ENCODE assay signal across 22 mouse cellular contexts in genomic region chr6:19551932-19552331, GRCm38 (mm10).
DNase-seq lines count a peak whose midpoint lies in the region; ATAC-seq lines count a peak whose summit lies in the region.
"Had no signal": no experiment of that assay in that cellular context is flagged by ENCODE, and none has a peak within 500 bp of the region (broad histone marks: within the 10 kb centered on the region; RNA-seq: fewer than 3 reads in every experiment).

No protein-coding gene starts in this region.

- H3K27ac ChIP-seq in forebrain, embryonic 13.5 days = no peak overlapping the region
- no peak overlapping the region for H3K27ac ChIP-seq in forebrain, embryonic 12.5 days
- H3K27ac ChIP-seq: left cerebral cortex, adult 2 months; liver, embryonic 13.5 days; lung, embryonic 15.5 days; macrophage; midbrain, embryonic 12.5 days; neural tube, embryonic 15.5 days; stomach, postnatal 0 days had no signal

- no peak overlapping the region for H3K9ac ChIP-seq in forebrain, embryonic 13.5 days
- H3K9ac ChIP-seq in forebrain, embryonic 12.5 days = no peak overlapping the region
- H3K9ac ChIP-seq: liver, embryonic 13.5 days; lung, embryonic 15.5 days; midbrain, embryonic 12.5 days; neural tube, embryonic 15.5 days had no signal

- DNase-seq in layer of hippocampus, adult 9-10 months (ENCODE audit: low spot score) = peak; percentile 7
- DNase-seq in layer of hippocampus, postnatal 36 days = no peak
- peak; percentile 61 to 65 for DNase-seq in cerebellum, postnatal 10 days
- DNase-seq in gastrocnemius, postnatal 10 days = no peak
- no peak for DNase-seq in adrenal gland, adult 2 months
- DNase-seq: adrenal gland, postnatal 10 days; embryo, embryonic 11 days; heart, postnatal 14 days; kidney, adult 9 months; kidney, postnatal 36 days; liver, embryonic 13.5 days; right cerebral cortex, postnatal 25 days had no signal

- no peaks in the 10 kb centered on the region for H3K27me3 ChIP-seq in forebrain, embryonic 13.5 days
- no peaks in the 10 kb centered on the region for H3K27me3 ChIP-seq in forebrain, embryonic 12.5 days
- H3K27me3 ChIP-seq: liver, embryonic 13.5 days; lung, embryonic 15.5 days; midbrain, embryonic 12.5 days; neural tube, embryonic 15.5 days had no signal

- ATAC-seq in forebrain, embryonic 13.5 days = peak; percentile 82
- ATAC-seq in forebrain, embryonic 12.5 days (ENCODE audit: low FRiP score) = no peak

- H3K4me1 ChIP-seq in forebrain, embryonic 13.5 days = no peaks in the 10 kb centered on the region
- no peaks in the 10 kb centered on the region for H3K4me1 ChIP-seq in forebrain, embryonic 12.5 days
- H3K4me1 ChIP-seq: liver, embryonic 13.5 days; lung, embryonic 15.5 days; midbrain, embryonic 12.5 days; neural tube, embryonic 15.5 days had no signal

- H3K4me2 ChIP-seq in forebrain, embryonic 13.5 days = no peak overlapping the region
- H3K4me2 ChIP-seq in forebrain, embryonic 12.5 days = no peak overlapping the region
- H3K4me2 ChIP-seq: heart, embryonic 11.5 days; liver, embryonic 13.5 days; lung, embryonic 15.5 days; midbrain, embryonic 12.5 days; neural tube, embryonic 15.5 days had no signal

- no peaks in the 10 kb centered on the region for H3K9me3 ChIP-seq in forebrain, embryonic 13.5 days (replicated peaks)
- no peaks in the 10 kb centered on the region for H3K9me3 ChIP-seq in forebrain, embryonic 12.5 days
- H3K9me3 ChIP-seq: liver, embryonic 13.5 days; lung, embryonic 15.5 days; midbrain, embryonic 12.5 days; neural tube, embryonic 15.5 days had no signal

- H3K36me3 ChIP-seq in forebrain, embryonic 13.5 days (ENCODE audit: poor library complexity, severe bottlenecking) = no peaks in the 10 kb centered on the region
- H3K36me3 ChIP-seq in forebrain, embryonic 12.5 days (replicated peaks) = no peaks in the 10 kb centered on the region
- H3K36me3 ChIP-seq: liver, embryonic 13.5 days; lung, embryonic 15.5 days; midbrain, embryonic 12.5 days; neural tube, embryonic 15.5 days had no signal

- no peak overlapping the region for H3K4me3 ChIP-seq in forebrain, embryonic 13.5 days
- no peak overlapping the region for H3K4me3 ChIP-seq in forebrain, embryonic 12.5 days (replicated peaks)
- H3K4me3 ChIP-seq: left cerebral cortex, adult 2 months; liver, embryonic 13.5 days; lung, embryonic 15.5 days; midbrain, embryonic 12.5 days; myocyte; neural tube, embryonic 15.5 days had no signal

Comparison
In these comparisons a context has a peak if more than half of its experiments do, and no peak if none do; other contexts are left out.
1. DNase-seq: peak in layer of hippocampus, adult 9-10 months (single experiment) and cerebellum, postnatal 10 days (2 of 2); none in layer of hippocampus, postnatal 36 days (0 of 2), gastrocnemius, postnatal 10 days (single experiment) and adrenal gland, adult 2 months (single experiment).